Mouse (Mus musculus): ENCODE data around the gene Tns2. TPM values are rescaled to one million over a fixed set of nuclear protein-coding genes. Genes with fewer than 3 reads are reported as not detected.
A peak's percentile ranks its signal among the peaks of the same experiment; 100 is the strongest.

Tns2 gene
- polyA plus RNA-seq, 1 experiment from 2014 or later: 13.3 TPM

DNA sequence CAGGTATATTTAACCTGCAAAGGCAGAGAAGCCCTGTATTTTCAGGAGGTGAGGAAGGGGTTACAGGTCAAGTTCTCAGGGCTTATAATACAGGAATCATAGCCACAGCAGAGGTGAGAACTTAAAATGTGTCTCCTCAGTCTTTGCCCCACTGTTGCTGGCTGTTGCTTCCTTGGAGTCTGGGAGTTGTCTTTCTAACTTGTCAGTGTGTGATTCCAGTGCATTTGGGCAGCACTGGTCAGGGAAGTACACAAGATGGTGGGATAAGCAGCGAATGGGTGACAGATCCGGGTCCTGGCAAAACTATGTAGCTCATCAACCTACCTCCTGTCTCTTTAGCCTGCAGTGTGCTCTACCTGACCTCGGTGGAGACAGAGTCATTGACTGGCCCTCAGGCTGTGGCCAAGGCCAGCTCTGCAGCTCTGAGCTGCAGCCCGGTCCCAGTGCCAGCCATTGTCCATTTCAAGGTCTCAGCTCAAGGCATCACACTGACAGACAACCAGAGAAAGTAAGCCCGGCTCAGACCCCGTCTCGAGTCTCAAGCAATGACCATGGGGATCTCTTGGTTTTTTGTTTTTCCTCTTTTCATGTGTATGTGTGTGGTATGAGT, 14.5 kb downstream of the Tns2 start:
- no peak overlapping the region for H3K9ac ChIP-seq (replicated peaks)
- no peaks in the 10 kb centered on the region for H3K4me1 ChIP-seq
- WGBS: 87% methylated on average over 7 of the region's 7 CpGs
- ATAC-seq (ENCODE audit: low FRiP score, low read depth): no peak
- H3K36me3 ChIP-seq: peaks cover 46% of the 10 kb centered on the region
- H3K27ac ChIP-seq (replicated peaks): no peak overlapping the region
- no peak overlapping the region for H3K4me3 ChIP-seq
- H3K9me3 ChIP-seq: no peaks in the 10 kb centered on the region
- no peaks in the 10 kb centered on the region for H3K27me3 ChIP-seq
- no peak overlapping the region for H3K4me2 ChIP-seq (replicated peaks)

DNA sequence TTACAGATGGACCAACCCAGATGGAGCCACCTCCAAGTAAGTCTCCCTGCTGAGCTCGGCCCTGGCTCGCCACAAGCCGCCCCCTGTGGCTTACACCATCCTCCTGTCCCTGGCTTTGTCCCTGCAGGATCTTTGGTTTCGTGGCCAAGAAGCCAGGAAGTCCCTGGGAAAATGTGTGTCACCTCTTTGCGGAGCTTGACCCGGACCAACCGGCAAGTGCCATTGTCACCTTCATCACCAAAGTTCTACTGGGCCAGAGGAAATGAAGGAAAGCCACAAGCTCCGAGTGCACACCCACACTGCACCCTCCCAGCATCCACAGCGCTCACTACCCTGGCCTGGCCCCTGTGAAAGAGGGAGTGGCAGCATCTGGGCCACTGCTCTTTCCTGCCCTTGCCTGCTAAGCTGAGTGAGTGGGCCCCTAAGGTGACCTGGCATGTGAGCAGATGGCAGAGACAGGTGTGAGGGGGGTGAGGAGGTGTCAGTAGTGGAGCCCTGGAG, 15.6 kb downstream of the Tns2 start:
- H3K4me3 ChIP-seq: no peak overlapping the region
- no peak overlapping the region for H3K4me2 ChIP-seq (replicated peaks)
- no peaks in the 10 kb centered on the region for H3K27me3 ChIP-seq
- no peaks in the 10 kb centered on the region for H3K9me3 ChIP-seq
- H3K9ac ChIP-seq (replicated peaks): no peak overlapping the region
- no peaks in the 10 kb centered on the region for H3K4me1 ChIP-seq
- WGBS: 59% methylated on average over 9 of the region's 9 CpGs
- no peak for ATAC-seq (ENCODE audit: low FRiP score, low read depth)
- H3K36me3 ChIP-seq: peaks cover 55% of the 10 kb centered on the region
- no peak overlapping the region for H3K27ac ChIP-seq (replicated peaks)

- no peak for ATAC-seq (ENCODE audit: low FRiP score, low read depth)
- Histone ChIP-seq H3K27ac (replicated peaks) (no peak overlapping the region), H3K4me2 (replicated peaks) (no peak overlapping the region), H3K9me3 (no peaks in the 10 kb centered on the region), H3K4me1 (no peaks in the 10 kb centered on the region), H3K4me3 (no peak overlapping the region), H3K36me3 (peaks cover 64% of the 10 kb centered on the region), H3K27me3 (no peaks in the 10 kb centered on the region), H3K9ac (replicated peaks) (no peak overlapping the region)
- WGBS: 79% methylated on average over 11 of the region's 11 CpGs
Measured at GRCm38 (mm10) chr15:102116753-102117415, 16.7 kb downstream of the Tns2 start.

DNA sequence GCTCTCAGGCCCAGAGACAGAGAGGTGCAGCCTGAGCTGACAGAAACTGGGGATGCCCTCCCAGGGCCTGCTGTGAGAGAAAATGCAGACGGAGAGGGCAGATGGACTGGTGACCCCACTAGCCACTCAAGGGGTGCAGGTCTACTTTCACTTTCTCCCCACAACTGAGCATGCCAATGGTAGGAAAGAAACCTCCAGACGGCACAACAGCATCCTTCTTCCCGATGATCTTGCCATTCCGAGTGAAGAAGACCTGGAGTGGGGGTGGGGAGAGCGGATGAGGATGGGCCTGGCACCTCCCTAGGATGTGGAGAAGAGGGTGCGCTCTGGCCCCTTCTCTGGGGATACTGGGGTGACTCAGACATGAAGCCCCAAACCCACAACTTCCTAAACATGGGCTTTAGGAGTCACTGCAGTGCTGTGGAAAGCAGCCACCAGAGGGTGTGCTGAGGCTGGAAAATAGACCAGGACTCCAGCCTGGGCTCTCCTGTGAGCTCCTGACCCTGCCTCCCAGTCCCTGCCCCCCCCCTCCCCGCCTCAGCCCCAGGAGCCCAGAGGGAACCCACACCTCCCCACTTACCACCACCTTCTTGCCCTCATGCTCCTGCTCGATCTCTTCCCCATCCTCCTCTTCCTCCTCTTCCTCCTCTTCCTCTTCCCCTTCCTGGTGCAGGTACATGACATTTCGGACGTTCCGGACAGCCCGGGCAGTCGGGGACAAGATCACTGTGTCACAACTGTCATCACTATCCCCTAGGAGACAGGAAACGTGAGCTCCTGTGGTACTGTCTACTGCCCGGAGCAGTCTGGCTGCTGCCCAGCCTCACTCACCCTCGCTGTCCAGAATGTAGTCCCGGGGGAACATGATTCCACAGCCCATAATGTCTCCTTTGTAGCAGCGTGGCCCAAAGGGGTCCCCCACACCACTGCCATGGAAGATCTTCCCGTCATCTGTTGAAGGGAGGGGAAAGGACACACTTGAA, 17.5 kb downstream of the Tns2 start:
- ATAC-seq (ENCODE audit: low FRiP score, low read depth): no peak
- Histone ChIP-seq H3K4me2 (replicated peaks) (no peak overlapping the region), H3K27ac (replicated peaks) (no peak overlapping the region), H3K4me3 (no peak overlapping the region), H3K4me1 (no peaks in the 10 kb centered on the region), H3K9me3 (no peaks in the 10 kb centered on the region), H3K9ac (replicated peaks) (no peak overlapping the region), H3K27me3 (no peaks in the 10 kb centered on the region), H3K36me3 (peaks cover 71% of the 10 kb centered on the region)
- 78% methylated on average over 19 of the region's 19 CpGs for WGBS

- H3K9ac ChIP-seq (replicated peaks): no peak overlapping the region
- H3K36me3 ChIP-seq: peaks cover 72% of the 10 kb centered on the region
- H3K4me3 ChIP-seq: no peak overlapping the region
- H3K27ac ChIP-seq (replicated peaks): no peak overlapping the region
- H3K27me3 ChIP-seq: no peaks in the 10 kb centered on the region
- no peaks in the 10 kb centered on the region for H3K9me3 ChIP-seq
- H3K4me2 ChIP-seq (replicated peaks): no peak overlapping the region
- WGBS: 82% methylated on average over 4 of the region's 4 CpGs
- H3K4me1 ChIP-seq: no peaks in the 10 kb centered on the region
- ATAC-seq (ENCODE audit: low FRiP score, low read depth): no peak
Measured at GRCm38 (mm10) chr15:102118591-102118990, 18.4 kb downstream of the Tns2 start.

GRCm38 (mm10) chr15:102119121-102119830, 19.1 kb downstream of the Tns2 start:
- Histone ChIP-seq H3K4me3 (no peak overlapping the region), H3K4me2 (replicated peaks) (no peak overlapping the region), H3K9me3 (no peaks in the 10 kb centered on the region), H3K36me3 (peaks cover 74% of the 10 kb centered on the region), H3K27me3 (no peaks in the 10 kb centered on the region), H3K27ac (replicated peaks) (no peak overlapping the region), H3K4me1 (no peaks in the 10 kb centered on the region), H3K9ac (replicated peaks) (no peak overlapping the region)
- WGBS: 81% methylated on average over 8 of the region's 8 CpGs
- ATAC-seq (ENCODE audit: low FRiP score, low read depth): no peak

- ATAC-seq (ENCODE audit: low FRiP score, low read depth): no peak
- no peak overlapping the region for H3K4me2 ChIP-seq (replicated peaks)
- H3K4me1 ChIP-seq: no peaks in the 10 kb centered on the region
- no peaks in the 10 kb centered on the region for H3K27me3 ChIP-seq
- WGBS: 69% methylated on average over 2 of the region's 2 CpGs
- no peak overlapping the region for H3K4me3 ChIP-seq
- H3K9ac ChIP-seq (replicated peaks): no peak overlapping the region
- H3K9me3 ChIP-seq: no peaks in the 10 kb centered on the region
- peaks cover 79% of the 10 kb centered on the region for H3K36me3 ChIP-seq
- H3K27ac ChIP-seq (replicated peaks): no peak overlapping the region
Measured at GRCm38 (mm10) chr15:102119831-102120170, 19.6 kb downstream of the Tns2 start.

GRCm38 (mm10) chr15:102120530-102120929, 20.3 kb downstream of the Tns2 start:
- 91% methylated on average over 5 of the region's 5 CpGs for WGBS
- no peak for ATAC-seq (ENCODE audit: low FRiP score, low read depth)
- Histone ChIP-seq H3K4me1 (no peaks in the 10 kb centered on the region), H3K9me3 (no peaks in the 10 kb centered on the region), H3K4me3 (no peak overlapping the region), H3K9ac (replicated peaks) (no peak overlapping the region), H3K36me3 (peaks cover 81% of the 10 kb centered on the region), H3K4me2 (replicated peaks) (no peak overlapping the region), H3K27ac (replicated peaks) (no peak overlapping the region), H3K27me3 (no peaks in the 10 kb centered on the region)

DNA sequence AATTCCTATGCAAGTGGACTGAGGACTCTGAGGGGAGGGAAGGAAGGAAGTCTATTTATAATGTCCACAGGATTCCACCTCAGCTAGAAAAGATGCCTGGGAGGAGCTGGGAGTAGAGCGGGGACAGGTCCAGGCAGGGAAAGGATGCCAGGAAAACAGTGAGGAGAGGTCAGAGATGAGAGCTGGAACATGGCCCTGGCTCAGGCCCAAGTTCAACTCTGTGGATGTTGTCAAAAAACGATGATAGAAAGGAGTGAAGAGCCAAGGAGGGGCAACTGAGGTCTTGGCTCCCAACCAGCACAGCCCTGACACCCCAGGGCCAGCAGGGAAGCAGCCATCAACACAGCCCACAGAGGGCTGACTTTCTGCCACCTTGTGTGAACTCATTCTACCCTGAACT, 26.1 kb downstream of the Tns2 start:
- Histone ChIP-seq H3K9ac (replicated peaks) (no peak overlapping the region), H3K9me3 (no peaks in the 10 kb centered on the region), H3K4me2 (replicated peaks) (no peak overlapping the region), H3K4me1 (no peaks in the 10 kb centered on the region), H3K27ac (replicated peaks) (no peak overlapping the region), H3K4me3 (no peak overlapping the region), H3K27me3 (no peaks in the 10 kb centered on the region), H3K36me3 (peaks cover 78% of the 10 kb centered on the region)
- no peak for ATAC-seq (ENCODE audit: low FRiP score, low read depth)
- WGBS: 85% methylated on average over 2 of the region's 2 CpGs

- Histone ChIP-seq H3K36me3 (peaks cover 47% of the 10 kb centered on the region), H3K27ac (replicated peaks) (no peak overlapping the region), H3K4me3 (no peak overlapping the region), H3K27me3 (no peaks in the 10 kb centered on the region), H3K4me1 (peaks cover 17% of the 10 kb centered on the region), H3K4me2 (replicated peaks) (no peak overlapping the region), H3K9ac (replicated peaks) (no peak overlapping the region), H3K9me3 (no peaks in the 10 kb centered on the region)
- WGBS: 91% methylated on average over 9 of the region's 9 CpGs
- no peak for ATAC-seq (ENCODE audit: low FRiP score, low read depth)
Measured at GRCm38 (mm10) chr15:102133314-102133713, 33.1 kb downstream of the Tns2 start.

- 93% methylated on average over 2 of the region's 2 CpGs for WGBS
Measured at GRCm38 (mm10) chr15:102134709-102135108, 34.5 kb downstream of the Tns2 start.

More at GRCm38 (mm10) chr15:102134709-102135108, 34.5 kb downstream of the Tns2 start:
- Histone ChIP-seq H3K36me3 (peaks cover 36% of the 10 kb centered on the region), H3K27me3 (no peaks in the 10 kb centered on the region), H3K4me3 (peak overlapping the region; percentile 86), H3K27ac (replicated peaks) (no peak overlapping the region), H3K4me2 (replicated peaks) (peak overlapping the region; percentile 72), H3K9ac (replicated peaks) (no peak overlapping the region), H3K4me1 (peaks cover 17% of the 10 kb centered on the region), H3K9me3 (no peaks in the 10 kb centered on the region)
- no peak for ATAC-seq (ENCODE audit: low FRiP score, low read depth)

All from midbrain, embryonic 12.5 days (tissue).